Mouse (Mus musculus) bone marrow, adult 2 months (tissue): ENCODE data around the gene Apobec1.

Source experiments
- CTCF ChIP-seq: fragments of 200-500 bp; IDR thresholded peaks from 2 replicates; pipeline ENCODE4 v1.5.1; 2011; ENCODE audit warnings: low read length, control low read depth; ENCODE audit not compliant: control insufficient read depth, insufficient read depth
- POLR2A ChIP-seq: fragments of 200-500 bp; IDR thresholded peaks from 2 replicates; pipeline ENCODE4 v1.6.1; 2011; ENCODE audit warnings: low read depth, mild to moderate bottlenecking, control low read depth, low read length, borderline replicate concordance; ENCODE audit not compliant: control insufficient read depth

DNA sequence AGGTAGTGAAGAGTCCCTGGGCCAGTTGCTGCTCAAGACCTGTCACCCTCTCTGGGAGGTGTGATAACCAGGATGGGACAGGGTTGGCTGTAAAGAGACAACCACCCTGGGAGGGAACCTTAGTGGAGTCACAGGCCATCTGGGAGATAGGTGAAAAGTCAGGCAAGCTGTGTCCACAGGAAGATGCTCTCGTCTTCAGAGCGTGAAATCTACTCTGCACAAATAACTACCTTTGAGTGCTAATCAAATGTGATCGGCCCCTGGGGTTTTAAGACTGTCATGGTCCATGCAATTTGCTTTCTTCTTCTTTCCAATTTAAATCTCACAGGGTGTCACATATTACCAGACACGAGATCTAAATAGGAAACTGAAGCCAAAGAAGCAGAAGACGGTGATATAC, 33.1 kb downstream of the Apobec1 start:
- TF ChIP-seq POLR2A (no peak), CTCF (no peak)
